Mouse (Mus musculus) limb, embryonic 14.5 days (tissue): ENCODE data around the gene Trpm3. TPM values are rescaled to one million over a fixed set of nuclear protein-coding genes. Genes with fewer than 3 reads are reported as not detected.

Experiments used
- ATAC-seq: fragments of 200-750 bp; cut with Nextera tagmentation; 2 replicates; pipeline ENCODE4 v1.8.0; 2017; ENCODE audit warnings: low read depth, moderate number of reproducible peaks, moderate TSS enrichment; ENCODE audit not compliant: low FRiP score
- DNase-seq: peaks from one replicate; pipeline ENCODE4 v3.0.0-alpha.2; 2015; ENCODE audit warnings: low spot score
- H3K27ac ChIP-seq: fragments of 300-500 bp; sonication (generic); replicated peaks from 2 replicates; pipeline ENCODE4 v1.5.1; 2014; ENCODE audit warnings: low read depth, mild to moderate bottlenecking, low read length, moderate library complexity, mixed read lengths
- H3K27me3 ChIP-seq: fragments of 300-500 bp; sonication (generic); 2 replicates; pipeline ENCODE4 v1.6.1; 2014; ENCODE audit warnings: low read length, mixed read lengths; ENCODE audit not compliant: control insufficient read depth, insufficient read depth
- H3K36me3 ChIP-seq: fragments of 300-500 bp; sonication (generic); 2 replicates; pipeline ENCODE4 v1.6.1; 2014; ENCODE audit warnings: mild to moderate bottlenecking, low read length, moderate library complexity, mixed read lengths; ENCODE audit not compliant: control insufficient read depth, insufficient read depth
- H3K4me1 ChIP-seq: fragments of 300-500 bp; sonication (generic); 2 replicates; pipeline ENCODE4 v1.6.1; 2014; ENCODE audit warnings: antibody characterized with exemption, low read length, mixed read lengths; ENCODE audit not compliant: control insufficient read depth, insufficient read depth
- H3K4me2 ChIP-seq: fragments of 300-500 bp; sonication (generic); replicated peaks from 2 replicates; pipeline ENCODE4 v1.6.1; 2014; ENCODE audit warnings: low read depth, mild to moderate bottlenecking, low read length, moderate library complexity; ENCODE audit not compliant: severe bottlenecking
- H3K4me3 ChIP-seq: fragments of 300-500 bp; sonication (generic); replicated peaks from 2 replicates; pipeline ENCODE4 v1.5.1; 2014; ENCODE audit warnings: low read length
- H3K9ac ChIP-seq: fragments of 300-500 bp; sonication (generic); 2 replicates; pipeline ENCODE4 v1.6.1; 2014; ENCODE audit warnings: mild to moderate bottlenecking, low read depth, low read length, moderate library complexity; ENCODE audit not compliant: severe bottlenecking
- H3K9me3 ChIP-seq: fragments of 300-500 bp; sonication (generic); 2 replicates; pipeline ENCODE4 v1.6.1; 2016; ENCODE audit warnings: low read length; ENCODE audit not compliant: control insufficient read depth
- POLR2A ChIP-seq: fragments of 200-500 bp; IDR thresholded peaks from 2 replicates; pipeline ENCODE4 v1.8.0; 2012; ENCODE audit warnings: inconsistent platforms, mild to moderate bottlenecking, moderate library complexity, borderline replicate concordance; ENCODE audit not compliant: insufficient read depth, insufficient read length; ENCODE audit errors: extremely low read depth
- WGBS: fragments of 180-500 bp; shearing (Covaris S2); extraction: QIAGEN DNeasy Blood & Tissue Kit; methylation state at CpG from one replicate; pipeline ENCODE4 v1.1.7; 2014; 5-methylcytosine and 5-hydroxymethylcytosine counted together
- polyA plus RNA-seq, 2 experiments: library from polyadenylated mRNA; depleted of rRNA in 1 of 2; stranded (reverse) in 1 of 2; unstranded in 1 of 2; fragments of >200 nt; fragmentation: Nextera tagmentation in 1 of 2; extraction: Ambion mirVana in 1 of 2; gene quantifications; 2 replicates each; pipeline versions ENCODE4 v1.2.1 to v1.2.3; 2012 to 2014

The Trpm3 gene
- polyA plus RNA-seq, 2 experiments: 3.7 to 4.1 TPM

- no peak for TF ChIP-seq POLR2A
- Histone ChIP-seq H3K27me3 (no peaks in the 10 kb centered on the region), H3K4me1 (no peaks in the 10 kb centered on the region), H3K9me3 (no peaks in the 10 kb centered on the region), H3K36me3 (no peaks in the 10 kb centered on the region), H3K9ac (no peak overlapping the region), H3K27ac (no peak overlapping the region), H3K4me3 (no peak overlapping the region), H3K4me2 (peak overlapping the region; percentile 3; the same call in 1 of the 2 replicates)
- ATAC-seq (no peak), DNase-seq (no peak)
- WGBS: 53% methylated on average over 5 of the region's 5 CpGs
Measured at GRCm38 (mm10) chr19:22692956-22693355, 554.1 kb downstream of the Trpm3 start.

DNA sequence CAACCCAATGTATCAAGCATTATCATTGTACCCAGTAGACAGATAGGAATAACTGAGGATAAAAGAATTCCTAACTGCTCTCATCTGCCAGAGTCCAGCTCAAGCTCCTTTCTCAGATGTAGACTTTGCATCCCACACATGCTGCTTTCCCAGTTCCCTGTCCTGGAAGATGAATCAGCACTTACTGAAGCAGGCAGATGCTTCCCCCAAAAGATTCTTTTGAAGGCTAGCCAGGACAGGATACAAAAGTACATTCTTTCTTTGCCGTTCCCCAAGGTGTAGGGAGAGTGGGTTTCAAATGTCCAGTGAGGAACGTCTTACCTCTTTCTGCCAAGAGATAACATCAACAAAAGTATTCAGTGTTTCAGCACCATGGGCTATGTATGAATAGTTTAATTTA, 556.6 kb downstream of the Trpm3 start:
- TF ChIP-seq POLR2A: no peak
- H3K27me3 ChIP-seq: no peaks in the 10 kb centered on the region
- no peak overlapping the region for H3K4me2 ChIP-seq
- ATAC-seq (no peak), DNase-seq (no peak)
- H3K9me3 ChIP-seq: no peaks in the 10 kb centered on the region
- no peak overlapping the region for H3K27ac ChIP-seq
- H3K4me3 ChIP-seq: no peak overlapping the region
- WGBS: 59% methylated on average over 2 of the region's 2 CpGs
- no peak overlapping the region for H3K9ac ChIP-seq
- H3K36me3 ChIP-seq: no peaks in the 10 kb centered on the region
- H3K4me1 ChIP-seq: no peaks in the 10 kb centered on the region; the same call in 1 of the 2 replicates

DNA sequence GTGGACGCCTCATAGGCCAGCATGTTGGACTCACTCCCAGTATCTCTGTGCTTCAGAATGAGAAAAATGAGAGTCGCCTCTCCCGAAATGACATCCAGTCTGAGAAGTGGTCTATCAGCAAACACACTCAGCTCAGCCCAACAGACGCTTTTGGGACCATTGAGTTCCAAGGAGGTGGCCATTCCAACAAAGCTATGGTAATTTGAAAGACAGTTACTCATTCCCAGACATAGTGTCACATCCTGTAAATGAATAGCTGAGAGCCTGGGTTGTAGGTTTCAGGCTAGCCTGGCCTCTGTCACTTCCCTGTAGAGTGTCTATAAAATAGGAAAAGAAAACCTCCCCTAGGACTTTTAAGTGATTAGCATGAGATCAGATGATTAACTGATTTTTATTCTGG, 559.9 kb downstream of the Trpm3 start:
- Histone ChIP-seq H3K36me3 (no peaks in the 10 kb centered on the region), H3K4me3 (no peak overlapping the region), H3K27ac (no peak overlapping the region), H3K4me1 (peaks cover 7% of the 10 kb centered on the region; the same call in 1 of the 2 replicates), H3K9ac (no peak overlapping the region), H3K4me2 (no peak overlapping the region), H3K9me3 (no peaks in the 10 kb centered on the region), H3K27me3 (no peaks in the 10 kb centered on the region)
- DNase-seq: no peak
- ATAC-seq: no peak
- no peak for TF ChIP-seq POLR2A
- 90% methylated on average over 4 of the region's 4 CpGs for WGBS

DNA sequence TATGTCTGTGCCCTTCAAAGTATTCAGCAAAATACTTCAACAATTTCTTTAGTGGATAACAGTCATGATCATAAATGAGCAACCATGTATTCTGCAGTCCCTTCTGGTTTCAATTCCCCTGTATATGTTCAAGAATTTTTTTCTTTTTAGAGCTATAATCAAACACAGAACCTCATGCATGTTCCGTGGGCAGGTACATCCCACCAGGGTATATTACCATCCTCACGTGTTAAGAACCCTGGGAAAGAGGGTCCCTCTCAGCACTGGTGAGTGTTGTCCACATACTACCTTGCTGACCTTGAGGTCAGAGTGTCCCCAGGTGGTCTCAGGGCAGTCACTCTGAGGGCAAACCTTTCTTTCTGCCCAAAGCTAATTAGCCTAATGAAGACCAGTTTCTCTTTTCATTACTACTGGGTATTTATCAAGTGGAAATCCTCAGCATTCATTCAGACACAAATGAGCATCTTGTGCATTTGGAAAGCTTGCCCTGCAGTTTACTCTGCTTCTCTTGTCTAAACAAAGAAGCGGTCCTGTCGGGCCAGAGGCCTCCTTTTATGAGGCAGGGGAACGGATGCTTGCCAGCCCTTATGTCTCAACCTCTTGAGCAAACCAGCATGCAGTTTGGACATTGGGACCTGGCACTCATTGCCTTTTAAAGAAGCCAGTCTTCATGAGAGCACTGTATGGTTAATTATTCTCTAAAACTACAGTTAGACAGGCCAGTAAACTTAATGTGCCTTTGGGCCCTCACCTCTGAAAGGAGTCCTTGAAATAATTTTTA, 562.2 kb downstream of the Trpm3 start:
- ATAC-seq (no peak), DNase-seq (no peak)
- TF ChIP-seq POLR2A: no peak
- no peaks in the 10 kb centered on the region for H3K9me3 ChIP-seq
- no peak overlapping the region for H3K9ac ChIP-seq
- H3K4me2 ChIP-seq: no peak overlapping the region
- H3K4me1 ChIP-seq: peaks cover 7% of the 10 kb centered on the region; the same call in 1 of the 2 replicates
- H3K27ac ChIP-seq: no peak overlapping the region
- no peaks in the 10 kb centered on the region for H3K36me3 ChIP-seq
- no peaks in the 10 kb centered on the region for H3K27me3 ChIP-seq
- WGBS: 14% methylated on average over 5 of the region's 5 CpGs
- H3K4me3 ChIP-seq: no peak overlapping the region

DNA sequence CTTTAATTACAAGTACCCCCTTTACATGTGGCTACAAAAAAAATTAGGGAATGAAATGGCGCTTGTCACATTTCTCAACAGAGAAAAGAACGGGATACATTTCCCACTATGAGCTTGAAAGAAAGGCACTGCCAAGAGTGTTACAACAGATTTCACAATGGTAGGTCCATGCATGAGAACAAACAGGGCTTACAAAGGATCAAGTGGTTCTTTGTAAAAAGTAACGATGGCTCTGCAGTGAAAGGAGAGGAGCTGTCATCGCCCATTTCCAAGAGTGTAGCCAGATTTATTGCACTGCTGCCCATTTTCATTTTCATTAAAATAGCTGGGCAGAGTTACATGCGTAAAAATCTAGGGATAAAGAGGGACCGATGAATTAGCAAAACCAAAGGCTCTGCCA, 565.0 kb downstream of the Trpm3 start:
- WGBS: 51% methylated on average over 6 of the region's 6 CpGs

More for the DNA sequence above, 565.0 kb downstream of the Trpm3 start:
- no peaks in the 10 kb centered on the region for H3K36me3 ChIP-seq
- DNase-seq: no peak
- H3K4me2 ChIP-seq: no peak overlapping the region
- no peak overlapping the region for H3K27ac ChIP-seq
- no peak for TF ChIP-seq POLR2A
- H3K27me3 ChIP-seq: no peaks in the 10 kb centered on the region
- no peaks in the 10 kb centered on the region for H3K9me3 ChIP-seq
- no peak for ATAC-seq
- peaks cover 7% of the 10 kb centered on the region; the same call in 1 of the 2 replicates for H3K4me1 ChIP-seq
- H3K9ac ChIP-seq: no peak overlapping the region
- H3K4me3 ChIP-seq: no peak overlapping the region
